Mouse (Mus musculus) cerebellum, postnatal 4 days (tissue): ENCODE measurements around the gene Bag5.
A peak's percentile ranks its signal among the peaks of the same experiment; 100 is the strongest.
"Not testable (repeated sequence)": the region's sequence is repeated elsewhere in the genome, so short reads cannot be mapped to it uniquely, and the experiment has no call there.

Source experiments
- DNase-seq, 2 experiments: peaks; one replicate each; pipeline ENCODE4 v3.0.0; 2022; ENCODE audit warnings: low spot score in 2 of 2, mixed read lengths in 1 of 2

The Bag5 gene

DNA sequence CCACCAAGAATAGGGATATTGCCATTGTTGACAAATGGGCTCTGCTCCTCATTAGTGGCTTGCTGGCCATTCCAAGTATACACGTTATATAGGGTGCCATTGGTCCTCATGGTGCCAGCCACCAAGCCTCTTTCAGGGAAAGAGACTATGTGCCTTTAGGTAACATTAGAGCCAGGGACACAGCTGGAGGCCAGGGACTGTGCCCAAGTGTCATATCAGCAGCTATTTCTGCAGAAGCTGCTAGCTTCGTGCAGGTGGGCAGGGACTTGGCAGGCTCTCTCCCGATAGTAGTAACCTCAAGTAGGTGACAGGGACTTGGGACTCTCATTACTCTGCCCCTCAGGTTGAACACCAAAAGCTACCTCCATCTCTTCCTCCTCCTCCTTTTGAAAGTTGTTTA is 21.9 kb upstream of the Bag5 start:
- DNase-seq: no peak

DNA sequence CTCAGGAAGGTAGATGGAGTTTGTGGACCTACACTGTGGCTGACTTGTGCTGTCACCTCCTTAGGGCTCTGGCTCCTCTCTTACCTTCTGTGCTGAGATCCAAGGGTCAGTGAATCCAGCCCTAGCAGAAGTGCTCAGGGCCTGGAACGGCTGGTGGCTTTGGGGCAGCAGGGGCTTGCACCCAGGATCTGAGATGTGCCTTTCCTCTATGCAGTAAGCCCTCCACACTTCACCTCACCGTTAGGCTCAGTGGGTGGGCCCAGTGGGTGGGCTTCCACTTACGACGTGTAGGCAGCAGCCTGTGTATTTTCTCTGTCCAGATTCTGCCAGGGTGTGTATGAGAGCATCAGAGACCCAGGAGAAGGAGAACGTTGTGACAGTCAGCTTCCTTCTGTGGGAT is 19.9 kb upstream of the Bag5 start:
- DNase-seq: peak in 1 of 2 experiments; percentile 13

DNA sequence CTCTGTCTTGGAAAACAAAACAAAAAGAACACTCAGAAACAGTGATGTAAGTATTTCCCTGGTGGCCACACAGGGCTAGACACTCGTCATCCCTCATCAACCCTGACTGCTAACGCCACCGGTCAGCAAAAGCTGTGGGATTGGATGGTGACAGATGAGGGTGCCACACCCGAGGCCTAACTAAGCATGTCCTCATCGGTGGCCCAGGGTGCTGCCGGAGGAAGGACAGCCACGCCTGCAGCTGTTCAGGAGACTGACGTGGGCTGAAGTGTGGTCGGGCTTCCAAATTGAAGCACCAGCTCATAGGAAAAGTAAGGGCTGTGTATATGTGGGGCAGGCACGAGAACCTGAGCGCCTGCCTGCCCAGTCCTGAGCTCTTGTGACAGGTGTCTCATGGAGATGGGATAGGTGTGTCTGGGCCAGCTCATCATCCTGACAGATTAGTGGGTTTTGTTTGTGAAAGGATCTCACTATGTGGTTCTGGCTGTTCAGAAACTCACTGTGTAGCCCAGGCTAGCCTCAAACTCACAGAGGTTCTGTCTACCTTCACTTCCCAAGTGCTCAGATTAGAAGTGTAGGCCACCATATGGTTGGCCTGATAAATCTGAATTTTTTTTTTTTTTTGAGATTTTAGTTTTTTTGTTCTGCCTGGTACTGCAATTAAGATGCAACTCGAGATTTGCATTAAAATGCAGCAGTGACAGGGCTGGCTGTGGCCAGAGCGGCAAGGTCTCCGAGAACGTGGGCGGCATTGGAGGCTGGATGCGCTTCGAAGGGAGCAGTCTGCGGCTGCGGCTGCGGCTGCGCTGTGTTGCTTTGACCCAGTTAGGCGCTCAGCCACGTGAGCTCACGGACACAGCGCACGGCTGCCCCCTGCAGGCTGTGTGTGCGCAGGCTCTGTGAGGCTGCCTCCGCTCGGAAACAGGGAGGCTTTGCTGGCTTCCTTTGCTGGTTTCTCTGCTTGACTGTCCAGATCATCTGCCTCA is 19.1 kb upstream of the Bag5 start:
- peak; percentile 70 to 93 for DNase-seq

DNA sequence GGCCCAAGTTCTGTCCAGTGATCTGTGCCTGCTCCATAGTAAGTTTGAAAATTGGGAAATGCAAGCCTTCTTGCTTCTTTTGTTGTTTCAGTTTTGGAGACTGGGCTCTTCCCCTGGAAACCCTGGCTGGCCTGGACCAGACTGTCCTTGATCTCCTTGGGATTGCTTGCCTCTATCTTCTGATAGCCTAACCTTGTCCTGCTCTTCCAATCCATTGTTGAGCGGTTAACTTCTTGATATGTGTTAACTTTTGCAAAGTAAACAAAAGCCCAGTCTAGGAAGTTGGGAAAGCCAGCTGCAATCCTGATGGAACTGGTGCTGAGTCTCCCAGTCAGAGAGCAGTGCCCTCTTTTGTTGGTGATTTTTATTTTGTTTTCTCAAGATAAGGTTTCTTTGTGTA is 14.9 kb upstream of the Bag5 start:
- no peak for DNase-seq

DNA sequence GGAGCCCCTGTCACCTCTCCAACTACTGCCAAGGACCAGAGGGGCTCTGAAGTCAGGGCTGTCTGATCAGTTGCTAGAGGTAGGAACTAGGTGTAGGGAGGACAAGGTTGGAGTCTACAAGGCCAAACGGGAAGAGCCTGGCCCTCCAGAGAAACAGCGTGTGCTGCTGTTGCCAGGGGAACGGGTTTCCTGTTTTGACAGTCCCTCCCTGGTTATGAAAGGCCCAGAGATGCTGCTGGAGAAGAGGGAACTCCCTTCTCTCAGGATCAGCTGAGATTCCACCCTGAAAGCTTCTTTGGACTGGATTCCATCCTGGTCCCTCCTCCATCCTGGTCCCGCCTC is 13.0 kb upstream of the Bag5 start:
- DNase-seq: no peak

DNA sequence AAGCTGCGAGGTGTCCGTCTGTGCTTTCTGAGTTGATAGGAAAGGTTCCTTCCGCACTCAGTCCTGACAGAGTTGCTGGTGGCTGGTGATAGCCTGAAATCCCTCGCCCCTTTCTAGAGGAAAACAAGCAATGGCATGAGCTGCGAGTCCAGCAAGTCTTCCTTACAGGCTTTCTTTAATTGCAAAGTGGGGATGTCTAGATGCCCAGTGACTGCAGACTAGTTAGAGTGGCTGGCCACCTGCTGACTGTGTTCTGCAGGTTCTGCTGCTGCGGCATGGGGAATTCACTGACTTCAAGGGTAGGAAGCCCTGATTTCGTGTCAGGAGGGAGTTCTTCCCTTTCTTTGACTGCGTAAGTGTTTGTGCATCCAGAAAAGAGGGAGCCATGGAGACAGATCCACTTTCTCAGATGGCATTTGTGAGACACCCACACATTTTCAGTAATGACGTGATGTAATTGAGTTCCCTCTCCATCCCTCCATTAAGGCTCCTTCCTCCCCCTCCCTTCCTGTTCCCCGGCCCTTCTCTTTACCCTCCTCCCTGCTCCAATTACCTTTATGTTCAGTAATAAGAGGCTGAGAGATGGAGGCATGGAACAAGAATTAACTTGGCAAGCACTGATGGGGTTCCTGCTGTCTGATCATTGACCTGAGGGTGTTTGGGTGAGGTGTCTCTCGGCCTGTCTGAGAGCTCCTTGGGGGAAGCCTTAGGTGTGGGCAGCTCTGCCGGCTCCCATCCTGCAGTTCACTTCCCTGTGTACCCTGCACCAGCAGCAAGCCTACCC is 12.5 kb upstream of the Bag5 start:
- DNase-seq: no peak

DNA sequence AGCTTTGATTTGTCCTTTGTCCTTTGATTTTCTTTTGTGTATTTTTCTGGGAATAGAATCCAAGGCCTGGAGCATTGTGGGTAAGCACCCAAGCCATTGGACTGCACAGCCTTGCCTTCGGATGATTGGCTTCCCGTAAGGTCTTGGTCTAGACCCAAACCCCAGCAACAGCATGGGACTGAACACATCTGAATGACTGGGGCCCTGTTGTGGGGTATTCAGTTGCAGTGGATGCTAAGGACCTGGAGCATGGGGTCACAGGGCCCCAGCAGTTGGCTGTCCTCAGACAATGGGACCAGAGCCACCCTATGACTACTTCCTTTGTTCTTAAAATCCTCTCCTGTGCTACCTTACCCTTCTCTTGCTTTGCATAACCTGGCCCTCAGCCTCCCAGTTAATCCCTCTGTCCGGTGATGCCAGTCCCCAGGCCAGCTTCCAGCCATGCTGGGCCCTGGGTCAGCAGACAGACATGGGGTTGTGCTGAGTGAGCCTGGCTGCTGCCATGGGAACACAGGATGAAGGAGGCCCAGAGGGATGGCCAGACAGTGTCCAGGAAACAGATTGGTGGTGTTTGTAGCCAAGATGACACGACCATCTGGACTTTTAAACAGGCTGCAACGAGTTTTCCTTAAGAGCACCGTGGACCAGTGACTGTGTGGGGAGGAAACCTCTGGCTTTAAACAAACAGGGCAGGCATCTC is 11.7 kb upstream of the Bag5 start:
- DNase-seq: peak in 1 of 2 experiments; percentile 60

DNA sequence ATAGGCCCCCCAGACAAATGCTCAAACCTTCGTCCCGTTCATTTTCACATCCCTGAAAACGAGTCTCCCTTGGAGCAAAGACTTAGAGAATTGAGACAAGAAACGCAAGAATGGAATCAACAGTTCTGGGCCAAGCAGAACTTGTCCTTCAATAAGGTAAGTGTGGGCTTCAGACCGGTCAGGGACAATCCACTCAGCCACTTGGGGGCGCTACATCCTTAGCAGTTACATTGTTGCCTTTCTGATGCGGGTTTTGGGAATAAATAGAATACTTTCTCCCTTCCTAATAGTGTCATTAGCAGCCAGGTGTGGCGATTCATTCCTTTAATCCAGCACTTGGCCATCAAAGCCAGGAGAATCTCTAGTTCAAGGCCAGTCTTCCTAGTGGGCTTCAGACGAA is 9.6 kb upstream of the Bag5 start:
- peak in 1 of 2 experiments; percentile 66 for DNase-seq

DNA sequence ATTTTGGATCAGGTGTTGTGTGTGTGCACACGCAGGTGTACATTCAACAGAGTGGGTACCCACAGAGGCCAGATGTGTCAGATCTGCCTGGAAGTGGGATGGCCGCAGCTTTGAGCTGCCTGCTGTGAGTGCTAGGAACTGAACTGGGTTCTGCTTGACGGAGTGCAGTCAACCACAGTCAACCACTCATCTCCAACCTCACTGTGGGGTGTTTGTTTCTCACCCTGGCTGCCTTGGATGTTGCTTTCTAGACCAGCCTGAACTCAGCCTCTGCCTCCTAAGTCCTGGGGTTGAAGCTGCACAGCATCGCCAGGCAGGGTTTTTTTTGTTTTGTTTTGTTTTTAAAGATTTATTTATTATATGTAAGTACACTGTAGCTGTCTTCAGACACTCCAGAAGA is 7.2 kb upstream of the Bag5 start:
- no peak for DNase-seq

DNA sequence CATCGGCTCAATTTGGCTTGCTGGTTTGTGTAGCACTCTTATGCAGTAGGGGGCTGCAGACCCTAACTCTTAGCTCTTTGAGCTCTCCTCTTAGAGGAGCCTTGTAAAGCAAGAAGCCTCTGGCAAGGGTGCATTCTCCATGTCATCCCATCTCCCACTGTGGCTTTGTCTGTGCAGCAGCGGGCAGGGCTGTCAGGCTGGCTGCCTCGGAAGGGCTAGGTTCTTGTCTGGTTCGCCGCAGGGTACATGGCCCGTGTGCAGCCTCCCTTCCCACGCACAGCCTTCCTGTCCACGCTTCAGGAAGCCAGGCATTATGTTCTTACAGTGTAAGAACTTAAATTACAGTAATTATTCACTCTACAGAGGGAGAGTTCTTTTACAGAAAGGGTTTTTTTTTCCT is 5.6 kb upstream of the Bag5 start:
- DNase-seq: no peak

DNA sequence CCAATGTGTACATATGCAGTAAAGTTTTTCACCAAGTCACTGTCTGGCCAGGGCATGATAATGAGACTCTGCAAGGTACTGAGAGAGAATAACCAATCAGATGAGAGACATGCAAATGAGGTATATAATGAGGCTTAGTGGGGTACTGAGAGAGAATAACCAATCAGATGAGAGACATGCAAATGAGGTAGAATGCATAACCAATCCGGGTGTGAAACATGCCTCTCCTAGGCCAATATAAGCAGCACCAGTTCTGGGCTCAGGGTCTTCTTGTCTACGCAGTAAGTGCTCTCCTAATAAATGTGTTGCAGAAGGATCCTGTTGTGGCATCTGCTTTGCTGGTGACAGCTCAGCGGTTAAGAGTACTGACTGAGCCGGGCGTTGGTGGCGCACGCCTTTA is 3.4 kb upstream of the Bag5 start:
- DNase-seq: no peak

DNA sequence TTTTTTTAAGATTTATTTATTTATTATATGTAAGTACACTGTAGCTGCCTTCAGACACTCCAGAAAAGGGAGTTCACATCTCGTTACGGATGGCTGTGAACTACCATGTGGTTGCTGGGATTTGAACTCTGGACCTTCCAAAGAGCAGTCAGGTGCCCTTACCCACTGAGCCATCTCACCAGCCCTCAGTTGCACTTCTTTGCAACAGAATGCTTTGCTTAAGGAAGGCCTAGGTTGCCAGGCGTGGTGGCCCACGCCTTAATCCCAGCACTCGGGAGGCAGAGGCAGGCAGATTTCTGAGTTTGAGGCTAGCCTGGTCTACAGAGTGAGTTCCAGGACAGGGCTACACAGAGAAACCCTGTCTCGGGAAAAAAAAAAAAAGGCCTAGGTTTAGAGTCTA is 823 bp upstream of the Bag5 start:
- DNase-seq: not testable (repeated sequence)

DNA sequence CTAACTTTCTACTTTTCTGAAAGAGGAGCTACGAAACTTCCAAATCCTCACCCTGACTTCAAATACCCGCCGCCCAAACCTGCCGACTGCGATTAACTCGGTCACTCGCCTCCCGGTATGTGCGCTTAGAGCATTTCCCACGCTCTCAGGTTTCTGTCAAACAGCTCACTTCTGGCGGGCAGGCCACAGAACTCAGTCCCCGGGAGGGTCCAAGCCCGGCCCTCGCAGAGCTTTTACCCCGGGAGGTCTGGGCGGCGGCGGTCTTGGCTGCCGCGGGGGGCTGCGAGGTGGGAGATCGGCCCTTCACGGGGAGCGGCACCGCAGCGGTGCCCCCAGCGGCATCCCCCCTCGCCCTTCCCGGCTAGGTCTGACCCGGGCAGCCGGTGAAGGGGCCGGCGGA is 581 bp downstream of the Bag5 start:
- DNase-seq: peak in 1 of 2 experiments; percentile 22

DNA sequence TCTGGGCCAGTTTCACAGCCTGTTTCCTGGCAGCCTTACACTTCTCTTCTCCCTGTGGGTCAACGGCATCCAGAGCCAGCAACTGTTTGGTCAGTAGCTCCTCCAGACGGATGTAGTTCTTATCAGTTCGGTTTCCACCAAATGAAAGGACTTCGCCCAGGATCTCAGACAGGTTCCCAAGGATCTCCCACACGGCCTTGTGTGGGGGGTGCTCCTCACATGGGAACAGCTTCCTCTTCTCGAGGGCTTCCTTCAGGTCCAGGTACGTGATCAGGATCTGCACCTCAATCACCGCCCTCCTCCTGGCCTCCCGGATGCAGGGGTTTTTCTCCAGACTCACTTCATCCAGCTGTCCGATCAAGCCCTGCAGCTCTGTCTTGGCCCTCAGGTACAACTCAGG is 3.0 kb downstream of the Bag5 start:
- no peak for DNase-seq

DNA sequence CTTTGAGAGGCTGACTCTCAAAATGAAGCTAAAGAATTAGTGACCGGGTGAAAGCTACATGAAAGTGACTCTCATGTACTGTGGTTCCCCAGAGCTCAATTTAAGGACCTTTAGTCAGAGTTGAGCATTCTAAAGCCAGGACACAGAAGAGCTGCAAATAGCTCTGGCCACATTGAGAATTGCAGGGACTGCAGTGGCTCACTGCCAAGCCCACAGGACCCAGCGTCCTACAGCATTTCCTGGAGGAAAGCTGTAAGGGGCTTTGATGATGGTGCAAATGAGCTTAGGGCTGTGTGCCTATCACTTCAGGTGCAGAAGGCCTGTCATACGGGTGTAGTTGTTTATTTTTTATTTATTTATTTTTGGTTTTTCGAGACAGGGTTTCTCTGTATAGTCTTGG is 4.9 kb downstream of the Bag5 start:
- no peak for DNase-seq

DNA sequence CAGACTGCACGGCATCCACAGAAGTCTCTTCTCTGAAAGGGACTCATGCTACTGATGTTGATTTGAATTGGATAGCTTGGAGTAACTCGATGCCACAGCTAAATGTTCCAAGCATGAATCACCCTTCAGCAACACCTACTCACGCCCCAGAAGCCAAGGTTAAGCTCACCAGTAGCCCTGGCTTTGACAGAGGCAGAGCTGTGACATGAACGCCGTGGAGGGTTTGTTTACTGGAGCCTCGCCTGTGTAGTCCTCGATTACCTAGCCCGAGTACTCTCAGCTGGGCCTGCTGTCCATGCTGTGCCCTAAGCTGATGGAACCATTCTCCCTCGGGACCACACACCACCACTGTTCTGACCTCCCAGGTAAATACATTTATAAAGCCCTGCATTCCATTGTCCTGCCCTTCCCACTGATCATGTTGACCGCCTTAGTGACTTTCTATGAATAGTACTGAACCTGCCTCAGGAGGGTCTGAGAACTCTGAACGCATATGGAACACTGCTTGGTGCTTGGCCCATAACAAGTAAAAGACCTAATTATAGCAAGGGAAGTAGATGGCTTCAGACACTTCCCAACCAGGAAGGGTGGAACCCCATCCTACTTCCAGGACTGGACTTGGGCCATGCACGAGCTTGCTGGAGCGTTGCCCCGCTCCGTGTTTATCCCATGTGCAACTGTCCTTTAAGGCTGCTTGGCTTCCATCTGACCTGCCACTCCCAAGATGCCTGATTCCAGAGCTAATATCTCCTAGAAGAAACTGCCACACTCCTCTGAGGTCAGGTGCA is 7.7 kb downstream of the Bag5 start:
- no peak for DNase-seq

DNA sequence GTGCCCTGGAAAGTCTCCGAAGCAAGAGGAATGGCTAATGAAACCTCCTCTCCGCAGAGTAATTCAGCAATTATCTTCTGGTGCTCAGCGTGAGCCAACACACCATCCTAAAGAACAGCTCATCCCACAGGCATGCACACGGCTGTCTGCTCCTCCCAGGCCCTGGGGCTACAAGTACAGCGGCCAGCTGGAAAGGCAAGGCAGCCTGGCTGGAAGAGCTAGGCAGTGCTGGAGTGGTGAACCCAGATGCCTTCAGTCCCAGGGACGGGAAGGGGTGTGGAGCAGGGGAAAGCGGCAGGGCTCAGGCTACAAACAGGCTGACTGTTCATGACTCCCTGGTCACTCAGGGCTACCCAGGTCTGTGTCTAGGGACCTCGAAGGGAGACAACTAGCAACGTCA is 8.4 kb downstream of the Bag5 start:
- no peak for DNase-seq

DNA sequence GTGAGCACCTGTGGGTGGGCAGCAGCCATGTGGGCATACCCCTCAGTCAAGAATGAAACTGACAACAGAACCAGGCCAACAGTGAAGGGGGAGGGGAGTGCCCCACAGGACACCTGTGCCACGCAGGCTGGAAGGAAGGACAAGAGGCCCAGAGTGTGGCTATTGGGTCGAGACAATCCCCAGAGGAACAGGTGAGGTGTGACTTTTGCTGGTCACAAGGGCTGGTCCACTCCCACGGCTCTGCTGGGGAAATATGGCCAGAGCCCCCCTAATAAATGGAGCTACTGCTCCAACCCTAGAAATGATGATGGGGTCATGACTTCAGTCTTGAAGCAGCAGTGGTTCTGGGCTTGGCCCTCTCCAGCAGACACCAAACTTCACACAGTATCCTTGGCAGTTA is 9.8 kb downstream of the Bag5 start:
- DNase-seq: no peak

DNA sequence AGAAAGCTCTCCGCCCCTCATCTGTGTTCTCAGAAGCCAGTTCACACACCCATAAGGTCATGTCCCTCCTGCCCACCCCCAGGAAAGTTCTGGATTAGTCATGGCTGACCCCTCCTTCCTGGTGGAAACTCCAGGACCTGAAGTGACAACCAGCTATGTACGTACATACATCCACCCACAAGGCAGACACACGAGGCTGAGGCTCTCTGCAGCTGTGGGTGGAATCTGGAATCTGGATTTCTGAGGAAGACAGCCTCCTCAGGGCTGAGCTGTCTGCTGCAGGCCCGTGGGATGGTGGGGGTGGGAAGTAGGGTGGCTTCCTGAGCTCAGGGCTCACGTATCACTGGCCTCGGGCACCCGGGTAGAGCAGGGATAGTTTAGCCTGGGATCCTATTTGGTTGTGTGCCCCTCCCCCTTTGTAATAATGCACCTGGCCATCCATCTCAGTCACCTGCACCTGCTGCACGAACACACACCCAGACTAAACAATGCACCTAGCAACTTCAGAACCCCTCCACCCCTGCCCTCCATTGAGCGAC is 12.1 kb downstream of the Bag5 start:
- no peak for DNase-seq

DNA sequence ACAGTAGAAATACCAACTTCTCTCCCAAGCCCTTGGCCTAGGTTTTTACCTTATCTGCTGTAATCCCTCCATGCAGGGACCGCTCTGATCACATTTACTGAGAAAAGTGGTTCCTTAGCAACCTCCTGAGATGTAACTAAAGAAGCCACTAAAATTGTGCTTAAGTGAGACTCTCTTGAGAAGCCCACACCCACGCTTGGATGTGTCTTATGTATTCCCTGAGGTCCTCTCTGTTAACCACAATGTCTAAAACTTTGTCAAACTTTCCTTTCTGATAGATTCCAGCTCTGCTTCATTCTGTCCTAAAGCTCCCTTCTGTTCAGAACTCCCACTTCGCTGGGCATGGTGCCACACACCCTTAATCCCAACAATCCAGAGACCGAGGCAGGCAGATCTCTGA is 13.5 kb downstream of the Bag5 start:
- no peak for DNase-seq

DNA sequence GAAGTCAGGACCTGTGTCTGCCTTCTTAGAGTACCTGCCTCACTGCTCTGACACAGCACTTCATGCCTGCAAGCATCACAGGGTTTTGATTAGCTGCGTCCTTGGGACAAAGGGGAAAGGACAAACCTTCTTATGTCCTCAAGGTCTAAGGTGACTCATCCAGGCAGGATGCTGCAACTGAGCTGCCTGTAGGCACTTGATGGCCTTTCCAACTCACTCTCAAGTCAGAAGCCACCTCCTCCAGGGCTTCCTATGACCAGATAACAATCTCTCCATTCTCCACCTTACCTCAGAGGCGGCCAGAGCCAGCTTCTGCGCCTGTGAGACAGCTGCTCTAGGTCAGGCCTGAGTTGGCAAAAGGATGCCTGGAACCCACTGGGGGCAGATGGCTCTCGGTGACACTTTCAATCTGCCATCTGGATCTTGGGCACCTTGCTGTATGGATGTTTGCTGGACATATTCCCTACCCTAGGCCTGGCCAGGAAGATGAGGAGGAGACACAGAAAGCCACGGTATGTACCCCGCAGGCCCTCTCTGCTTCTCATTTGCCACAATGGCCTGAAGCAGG is 14.6 kb downstream of the Bag5 start:
- DNase-seq: peak in 1 of 2 experiments; percentile 61
